Mouse (Mus musculus) embryonic facial prominence, embryonic 12.5 days (tissue): ENCODE measurements around the gene Cotl1. TPM values are rescaled to one million over a fixed set of nuclear protein-coding genes. Genes with fewer than 3 reads are reported as not detected.

Source experiments
- ATAC-seq: fragments of 200-750 bp; cut with Nextera tagmentation; 2 replicates; pipeline ENCODE4 v1.8.0; 2017; ENCODE audit not compliant: insufficient number of reproducible peaks, insufficient read depth, low FRiP score, low TSS enrichment
- H3K27ac ChIP-seq: fragments of 300-500 bp; sonication (generic); 2 replicates; pipeline ENCODE4 v1.5.1; 2016; ENCODE audit warnings: mild to moderate bottlenecking
- H3K27me3 ChIP-seq: fragments of 300-500 bp; sonication (generic); 2 replicates; pipeline ENCODE4 v1.6.1; 2016; ENCODE audit warnings: mild to moderate bottlenecking, moderate library complexity
- H3K36me3 ChIP-seq: fragments of 300-500 bp; sonication (generic); 2 replicates; pipeline ENCODE4 v1.6.1; 2016; ENCODE audit warnings: mild to moderate bottlenecking
- H3K4me1 ChIP-seq: fragments of 300-500 bp; sonication (generic); 2 replicates; pipeline ENCODE4 v1.6.1; 2016
- H3K4me2 ChIP-seq: fragments of 300-500 bp; sonication (generic); replicated peaks from 2 replicates; pipeline ENCODE4 v1.6.1; 2016; ENCODE audit warnings: mild to moderate bottlenecking, moderate library complexity
- H3K4me3 ChIP-seq: fragments of 300-500 bp; sonication (generic); 2 replicates; pipeline ENCODE4 v1.5.1; 2016; ENCODE audit warnings: mild to moderate bottlenecking
- H3K9ac ChIP-seq: fragments of 300-500 bp; sonication (generic); 2 replicates; pipeline ENCODE4 v1.6.1; 2016; ENCODE audit warnings: mild to moderate bottlenecking, moderate library complexity
- H3K9me3 ChIP-seq: fragments of 300-500 bp; sonication (generic); 2 replicates; pipeline ENCODE4 v1.6.1; 2016; ENCODE audit warnings: mild to moderate bottlenecking, moderate library complexity
- WGBS: fragments of 180-500 bp; shearing (Covaris S2); methylation state at CpG from one replicate; pipeline ENCODE4 v1.1.7; 2016; 5-methylcytosine and 5-hydroxymethylcytosine counted together
- polyA plus RNA-seq: library from polyadenylated mRNA; unstranded; fragments of >200 nt; fragmentation: Nextera tagmentation; extraction: Ambion mirVana; gene quantifications from 2 replicates; pipeline ENCODE4 v1.2.1, GENCODE M21; 2016

The Cotl1 gene
- polyA plus RNA-seq, 1 experiment from 2014 or later = 85.9 TPM

GRCm38 (mm10) chr8:119798170-119798964 lies 42.0 kb downstream of the Cotl1 start:
- ATAC-seq = peak; percentile 73
- H3K9ac ChIP-seq = no peak overlapping the region
- peak overlapping the region; percentile 81 for H3K27ac ChIP-seq
- peak overlapping the region; percentile 41 for H3K4me2 ChIP-seq
- peaks cover 20% of the 10 kb centered on the region; the same call in 1 of the 2 replicates for H3K4me1 ChIP-seq
- no peaks in the 10 kb centered on the region for H3K9me3 ChIP-seq
- H3K27me3 ChIP-seq = no peaks in the 10 kb centered on the region
- H3K4me3 ChIP-seq = no peak overlapping the region
- WGBS = 8% methylated on average over 15 of the region's 15 CpGs
- no peaks in the 10 kb centered on the region for H3K36me3 ChIP-seq

- Histone ChIP-seq H3K4me1 (peaks cover 35% of the 10 kb centered on the region), H3K27ac (no peak overlapping the region), H3K4me2 (no peak overlapping the region), H3K4me3 (no peak overlapping the region), H3K9ac (no peak overlapping the region), H3K27me3 (no peaks in the 10 kb centered on the region), H3K36me3 (no peaks in the 10 kb centered on the region), H3K9me3 (no peaks in the 10 kb centered on the region)
- WGBS = 74% methylated on average over 3 of the region's 3 CpGs
- no peak for ATAC-seq
Observed at GRCm38 (mm10) chr8:119795651-119796050, 44.7 kb downstream of the Cotl1 start.

- no peak for ATAC-seq
- H3K4me1 ChIP-seq = peaks cover 38% of the 10 kb centered on the region
- WGBS = 38% methylated on average over 7 of the region's 7 CpGs
- H3K36me3 ChIP-seq = no peaks in the 10 kb centered on the region
- no peak overlapping the region for H3K27ac ChIP-seq
- H3K9me3 ChIP-seq = no peaks in the 10 kb centered on the region
- H3K27me3 ChIP-seq = no peaks in the 10 kb centered on the region
- no peak overlapping the region for H3K9ac ChIP-seq
- H3K4me3 ChIP-seq = no peak overlapping the region
- no peak overlapping the region for H3K4me2 ChIP-seq
Observed at GRCm38 (mm10) chr8:119794689-119795088, 45.7 kb downstream of the Cotl1 start.

GRCm38 (mm10) chr8:119791804-119792704 lies 48.3 kb downstream of the Cotl1 start:
- no peaks in the 10 kb centered on the region for H3K27me3 ChIP-seq
- peaks cover 25% of the 10 kb centered on the region for H3K4me1 ChIP-seq
- no peak overlapping the region for H3K4me2 ChIP-seq
- no peaks in the 10 kb centered on the region for H3K36me3 ChIP-seq
- H3K9ac ChIP-seq = no peak overlapping the region
- peak; percentile 42 for ATAC-seq
- peak overlapping the region; percentile 74 for H3K27ac ChIP-seq
- no peak overlapping the region for H3K4me3 ChIP-seq
- WGBS = 14% methylated on average over 16 of the region's 16 CpGs
- no peaks in the 10 kb centered on the region for H3K9me3 ChIP-seq

- H3K9me3 ChIP-seq = no peaks in the 10 kb centered on the region
- ATAC-seq = no peak
- H3K36me3 ChIP-seq = no peaks in the 10 kb centered on the region
- H3K9ac ChIP-seq = no peak overlapping the region
- no peak overlapping the region for H3K4me2 ChIP-seq
- H3K27ac ChIP-seq = no peak overlapping the region
- no peaks in the 10 kb centered on the region for H3K27me3 ChIP-seq
- no peak overlapping the region for H3K4me3 ChIP-seq
- WGBS = 84% methylated on average over 7 of the region's 7 CpGs
- H3K4me1 ChIP-seq = peaks cover 22% of the 10 kb centered on the region
Observed at GRCm38 (mm10) chr8:119789581-119789980, 50.8 kb downstream of the Cotl1 start.

GRCm38 (mm10) chr8:119788607-119789381 lies 51.5 kb downstream of the Cotl1 start:
- H3K27me3 ChIP-seq = no peaks in the 10 kb centered on the region
- H3K27ac ChIP-seq = no peak overlapping the region
- H3K9ac ChIP-seq = no peak overlapping the region
- H3K4me1 ChIP-seq = peaks cover 22% of the 10 kb centered on the region
- no peak overlapping the region for H3K4me3 ChIP-seq
- no peak overlapping the region for H3K4me2 ChIP-seq
- 73% methylated on average over 9 of the region's 9 CpGs for WGBS
- H3K36me3 ChIP-seq = no peaks in the 10 kb centered on the region
- H3K9me3 ChIP-seq = no peaks in the 10 kb centered on the region
- no peak for ATAC-seq

- Histone ChIP-seq H3K4me3 (no peak overlapping the region), H3K27me3 (no peaks in the 10 kb centered on the region), H3K36me3 (no peaks in the 10 kb centered on the region), H3K27ac (no peak overlapping the region), H3K9me3 (no peaks in the 10 kb centered on the region), H3K4me1 (peaks cover 20% of the 10 kb centered on the region), H3K9ac (no peak overlapping the region), H3K4me2 (no peak overlapping the region)
- WGBS = 43% methylated on average over 4 of the region's 4 CpGs
- ATAC-seq = no peak
Observed at GRCm38 (mm10) chr8:119787341-119787740, 53.0 kb downstream of the Cotl1 start.

- no peaks in the 10 kb centered on the region for H3K9me3 ChIP-seq
- H3K9ac ChIP-seq = no peak overlapping the region
- no peak overlapping the region for H3K27ac ChIP-seq
- peaks cover 16% of the 10 kb centered on the region for H3K4me1 ChIP-seq
- ATAC-seq = no peak
- no peak overlapping the region for H3K4me2 ChIP-seq
- no peak overlapping the region for H3K4me3 ChIP-seq
- H3K27me3 ChIP-seq = no peaks in the 10 kb centered on the region
- WGBS = 92% methylated on average over 3 of the region's 3 CpGs
- no peaks in the 10 kb centered on the region for H3K36me3 ChIP-seq
Observed at GRCm38 (mm10) chr8:119786871-119787270, 53.5 kb downstream of the Cotl1 start.

GRCm38 (mm10) chr8:119785764-119786405 lies 54.5 kb downstream of the Cotl1 start:
- WGBS = 46% methylated on average over 18 of the region's 18 CpGs
- H3K9me3 ChIP-seq = no peaks in the 10 kb centered on the region
- H3K27ac ChIP-seq = no peak overlapping the region
- no peak for ATAC-seq
- no peak overlapping the region for H3K4me2 ChIP-seq
- H3K9ac ChIP-seq = no peak overlapping the region
- no peaks in the 10 kb centered on the region for H3K36me3 ChIP-seq
- no peak overlapping the region for H3K4me3 ChIP-seq
- H3K4me1 ChIP-seq = peaks cover 6% of the 10 kb centered on the region; the same call in 1 of the 2 replicates
- H3K27me3 ChIP-seq = no peaks in the 10 kb centered on the region

GRCm38 (mm10) chr8:119784676-119785075 lies 55.7 kb downstream of the Cotl1 start:
- no peak overlapping the region for H3K27ac ChIP-seq
- WGBS = 70% methylated on average over 7 of the region's 7 CpGs

GRCm38 (mm10) chr8:119784141-119784574 lies 56.2 kb downstream of the Cotl1 start:
- 57% methylated on average over 9 of the region's 9 CpGs for WGBS
- H3K27me3 ChIP-seq = no peaks in the 10 kb centered on the region
- ATAC-seq = no peak
- no peaks in the 10 kb centered on the region for H3K4me1 ChIP-seq
- H3K4me3 ChIP-seq = no peak overlapping the region
- H3K27ac ChIP-seq = no peak overlapping the region
- H3K9me3 ChIP-seq = no peaks in the 10 kb centered on the region
- H3K36me3 ChIP-seq = no peaks in the 10 kb centered on the region
- no peak overlapping the region for H3K4me2 ChIP-seq
- H3K9ac ChIP-seq = no peak overlapping the region

More at GRCm38 (mm10) chr8:119784676-119785075, 55.7 kb downstream of the Cotl1 start:
- H3K4me2 ChIP-seq = no peak overlapping the region
- H3K36me3 ChIP-seq = no peaks in the 10 kb centered on the region
- ATAC-seq = no peak
- H3K9ac ChIP-seq = no peak overlapping the region
- H3K9me3 ChIP-seq = no peaks in the 10 kb centered on the region
- no peaks in the 10 kb centered on the region for H3K4me1 ChIP-seq
- H3K4me3 ChIP-seq = no peak overlapping the region
- H3K27me3 ChIP-seq = no peaks in the 10 kb centered on the region
